Mouse (Mus musculus): Measurements from ENCODE around the gene Ctcfl.
"Not testable (repeated sequence)": the region's sequence is repeated elsewhere in the genome, so short reads cannot be mapped to it uniquely, and the experiment has no call there.

The Ctcfl gene

DNA sequence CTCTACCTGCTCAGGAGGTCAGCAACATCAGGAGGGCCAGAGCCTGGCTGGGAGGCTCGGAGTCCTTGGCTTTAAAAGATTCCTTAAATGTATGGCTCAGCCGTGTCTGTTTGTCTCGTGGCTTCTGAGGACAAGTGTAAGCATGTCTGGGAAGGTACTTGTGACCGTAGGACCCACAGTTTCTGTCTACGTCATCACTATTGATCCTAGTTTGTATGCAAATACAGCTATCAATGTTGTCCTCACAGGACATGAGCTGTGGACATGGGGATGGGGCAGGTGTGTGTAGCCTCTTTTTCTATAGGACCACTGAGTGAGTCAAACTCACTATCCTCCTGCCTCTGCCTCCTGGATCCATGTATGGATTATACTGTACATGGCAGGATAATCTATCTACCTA lies 28.7 kb upstream of the Ctcfl start:
- in situ Hi-C loops (cut with MboI; ENCODE audit: low pct_unique_long_range_greater_than_20kb in 1 of 2, low sequenced_read_pairs in 2 of 2, unreplicated experiment in 1 of 2), result no loop called here

DNA sequence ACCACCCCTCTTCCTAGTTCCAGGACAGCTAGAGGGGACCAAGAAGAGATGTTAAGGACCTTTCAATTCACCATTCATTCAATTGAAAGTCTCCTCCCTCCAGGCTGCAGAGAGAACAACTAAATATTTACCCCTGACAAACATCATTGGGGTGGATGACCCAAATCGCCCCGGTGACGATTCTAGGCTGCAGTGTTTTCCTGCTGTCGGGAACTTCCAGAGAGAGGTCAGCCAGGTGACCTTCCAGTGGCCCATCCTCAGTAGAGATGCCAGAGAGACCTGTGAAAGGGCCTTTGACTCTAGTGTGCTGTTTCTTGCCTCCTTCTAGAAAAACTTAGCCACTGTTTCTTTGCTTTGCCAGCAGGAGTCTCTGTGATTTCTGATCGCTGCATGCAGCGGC lies 27.4 kb upstream of the Ctcfl start:
- in situ Hi-C loops (cut with MboI; ENCODE audit: low pct_unique_long_range_greater_than_20kb in 1 of 2, low sequenced_read_pairs in 2 of 2, unreplicated experiment in 1 of 2), result no loop called here

DNA sequence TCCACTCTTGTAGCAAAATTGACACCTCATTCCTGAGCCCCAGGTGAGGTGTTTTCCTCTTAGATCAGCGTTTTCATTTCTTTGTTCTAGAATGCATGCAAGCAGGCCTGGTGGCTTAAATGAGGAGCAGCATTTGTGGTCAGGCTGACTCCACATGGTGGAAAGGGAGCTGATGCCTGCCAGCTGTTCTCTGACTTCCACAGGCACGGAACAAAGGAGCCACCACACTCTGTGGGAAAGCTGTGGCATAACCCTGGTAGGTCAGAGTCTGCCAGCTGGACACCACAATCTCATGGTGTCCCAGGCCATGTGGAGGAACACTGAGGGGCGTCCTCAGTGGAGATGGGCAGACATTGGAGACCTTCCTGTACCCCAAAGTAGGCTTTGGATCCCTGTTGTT lies 26.5 kb upstream of the Ctcfl start:
- in situ Hi-C loops (cut with MboI; ENCODE audit: low pct_unique_long_range_greater_than_20kb in 1 of 2, low sequenced_read_pairs in 2 of 2, unreplicated experiment in 1 of 2), result no loop called here

DNA sequence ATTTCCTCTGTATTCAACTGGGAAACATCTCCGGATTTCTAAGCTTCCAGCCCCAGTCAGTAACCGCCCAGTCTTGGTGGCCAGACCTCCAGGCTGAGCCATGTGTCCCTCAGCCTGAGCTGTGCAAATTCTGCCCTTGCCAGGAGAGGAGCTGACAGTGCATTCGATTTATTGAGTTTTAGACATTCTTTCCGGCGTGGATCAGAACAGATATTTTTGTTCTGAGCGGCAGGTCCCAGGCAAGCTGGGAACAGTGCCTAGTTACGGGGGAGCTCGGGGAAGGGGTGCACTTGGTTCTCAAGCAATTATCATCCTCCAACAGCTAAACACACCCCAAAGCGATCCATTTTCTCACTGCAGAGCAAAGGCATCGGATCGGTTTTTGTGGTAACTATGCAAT lies 24.3 kb upstream of the Ctcfl start:
- in situ Hi-C loops (cut with MboI; ENCODE audit: low pct_unique_long_range_greater_than_20kb in 1 of 2, low sequenced_read_pairs in 2 of 2, unreplicated experiment in 1 of 2), result no loop called here

DNA sequence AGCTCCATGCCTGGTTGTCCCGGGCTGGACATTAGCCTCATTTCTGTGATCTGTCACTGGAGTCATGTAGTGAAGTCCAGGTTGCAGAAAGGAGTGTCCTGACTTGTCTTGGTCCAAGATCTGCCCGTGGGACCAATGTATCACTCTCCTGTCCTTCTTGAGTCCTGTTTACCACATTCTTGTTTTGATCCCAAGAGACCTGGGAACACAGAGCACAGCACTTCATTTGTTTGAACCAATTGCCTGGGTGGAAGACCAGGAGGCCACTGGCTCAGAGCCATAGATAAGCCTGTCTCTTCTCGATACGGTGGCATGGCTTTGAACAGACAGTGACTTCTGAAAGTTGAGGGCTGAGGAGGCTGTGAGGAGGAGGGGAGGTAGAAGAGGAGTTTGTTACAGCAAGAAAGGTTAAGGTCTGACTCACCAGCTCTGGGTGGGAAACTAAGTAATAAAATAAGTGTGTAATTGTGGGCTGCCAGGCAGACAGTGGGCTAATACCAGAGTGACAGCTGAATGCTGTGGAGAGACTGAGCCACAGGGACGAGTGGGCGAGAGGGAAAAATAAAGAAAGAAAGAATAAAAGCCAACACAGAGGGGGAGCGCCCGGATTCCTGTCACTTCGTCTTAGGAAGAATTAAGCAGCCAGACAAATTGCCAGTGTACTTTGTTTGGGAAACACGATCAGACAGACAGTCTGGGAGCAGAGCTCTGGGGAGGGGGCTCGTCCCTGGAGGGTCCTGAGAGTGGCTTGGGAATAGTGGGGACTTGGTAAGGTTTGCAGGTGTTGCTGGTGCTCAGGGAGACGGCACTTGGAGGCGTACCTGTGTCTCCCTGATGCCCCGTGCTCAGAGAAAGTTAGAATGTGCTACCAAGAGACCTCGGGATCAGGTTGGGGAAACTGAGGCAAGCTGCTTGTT lies 19.3 kb upstream of the Ctcfl start:
- in situ Hi-C loops (cut with MboI; ENCODE audit: low pct_unique_long_range_greater_than_20kb in 1 of 2, low sequenced_read_pairs in 2 of 2, unreplicated experiment in 1 of 2), result no loop called here

DNA sequence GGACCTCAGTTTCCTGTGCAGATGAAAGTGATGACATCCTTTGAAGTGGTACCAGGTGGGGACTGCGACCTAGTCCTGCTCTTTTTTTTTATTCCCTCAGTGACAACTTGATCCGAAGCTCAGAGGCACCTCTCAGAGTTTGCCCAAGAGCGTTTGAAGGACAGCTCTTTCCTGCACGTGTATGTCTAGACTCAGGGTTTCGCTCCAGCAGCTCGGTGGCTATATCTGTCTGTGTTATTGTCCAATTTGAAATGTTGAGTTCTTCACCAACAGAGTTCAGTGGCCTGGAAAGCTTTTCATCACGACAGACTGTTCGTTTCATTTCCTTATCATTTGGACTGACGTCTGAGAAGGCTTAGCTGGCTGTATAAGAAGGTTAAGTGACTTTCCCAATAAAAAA lies 15.4 kb upstream of the Ctcfl start:
- in situ Hi-C loops (cut with MboI; ENCODE audit: low pct_unique_long_range_greater_than_20kb in 1 of 2, low sequenced_read_pairs in 2 of 2, unreplicated experiment in 1 of 2), result no loop called here

DNA sequence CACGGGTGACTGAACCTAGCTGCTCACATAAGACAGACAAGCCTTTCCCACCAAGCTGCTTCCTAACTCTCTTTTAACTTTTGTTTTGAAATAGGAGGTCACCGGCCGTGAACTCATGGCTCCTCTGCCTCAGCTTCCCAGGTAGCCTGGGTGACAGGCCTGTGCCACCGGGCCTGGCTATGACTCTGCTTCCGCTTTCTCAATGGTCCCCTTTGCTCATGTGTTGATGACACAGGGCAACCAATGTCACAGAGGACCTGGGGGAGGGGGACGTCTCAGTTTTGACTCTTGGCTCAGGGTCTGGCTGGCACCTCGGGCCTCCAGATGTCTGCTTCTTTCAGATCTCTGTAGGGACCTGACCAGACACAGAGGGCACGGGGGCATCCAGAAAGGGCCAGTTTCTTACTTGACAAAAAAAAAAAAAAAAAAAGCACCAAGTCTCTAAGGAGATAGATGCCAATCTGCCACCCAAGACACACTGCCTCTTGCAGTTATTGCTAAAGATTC lies 13.5 kb upstream of the Ctcfl start:
- in situ Hi-C loops (cut with MboI; ENCODE audit: low pct_unique_long_range_greater_than_20kb in 1 of 2, low sequenced_read_pairs in 2 of 2, unreplicated experiment in 1 of 2), result no loop called here

DNA sequence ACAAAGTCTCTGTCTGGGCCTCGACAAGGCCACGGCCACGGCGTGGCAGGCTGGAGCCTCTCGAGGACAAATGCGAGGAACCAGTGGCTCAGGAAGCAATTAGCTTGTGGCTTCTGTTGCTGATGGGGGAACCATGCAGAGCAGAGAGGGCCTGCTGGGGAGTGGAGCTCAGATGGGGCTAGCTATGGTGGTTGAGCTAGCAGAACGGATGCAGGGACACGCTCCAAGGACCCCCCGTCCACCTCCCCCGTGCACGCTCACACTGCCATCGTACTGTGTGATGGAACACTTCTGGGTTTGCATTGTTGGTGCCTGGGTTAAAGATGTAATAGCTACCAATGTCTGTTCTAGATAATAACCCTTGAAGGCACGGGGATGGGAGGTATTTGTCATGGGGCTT lies 12.9 kb upstream of the Ctcfl start:
- in situ Hi-C loops (cut with MboI; ENCODE audit: low pct_unique_long_range_greater_than_20kb in 1 of 2, low sequenced_read_pairs in 2 of 2, unreplicated experiment in 1 of 2), result no loop called here

DNA sequence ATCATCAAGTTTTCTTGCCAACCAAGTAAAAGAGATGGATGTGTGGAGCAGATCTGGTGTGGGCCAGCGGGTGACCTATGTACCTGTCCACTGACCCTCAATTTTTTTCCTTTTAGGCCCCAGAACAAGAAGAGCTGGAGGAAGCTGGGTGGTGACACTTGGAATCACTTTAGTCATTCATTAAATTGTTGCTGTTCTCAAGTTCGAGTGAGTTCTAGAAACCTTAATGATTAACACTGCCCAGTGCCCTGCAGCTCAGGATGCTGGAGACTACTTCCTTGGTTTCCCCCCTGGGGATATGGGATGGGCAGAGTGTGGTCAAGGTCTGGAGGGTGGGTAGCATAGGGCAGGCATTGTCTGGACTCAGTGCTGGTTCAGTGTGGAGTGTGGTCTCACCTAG lies 9.8 kb upstream of the Ctcfl start:
- in situ Hi-C loops (cut with MboI; ENCODE audit: low pct_unique_long_range_greater_than_20kb in 1 of 2, low sequenced_read_pairs in 2 of 2, unreplicated experiment in 1 of 2), result no loop called here

DNA sequence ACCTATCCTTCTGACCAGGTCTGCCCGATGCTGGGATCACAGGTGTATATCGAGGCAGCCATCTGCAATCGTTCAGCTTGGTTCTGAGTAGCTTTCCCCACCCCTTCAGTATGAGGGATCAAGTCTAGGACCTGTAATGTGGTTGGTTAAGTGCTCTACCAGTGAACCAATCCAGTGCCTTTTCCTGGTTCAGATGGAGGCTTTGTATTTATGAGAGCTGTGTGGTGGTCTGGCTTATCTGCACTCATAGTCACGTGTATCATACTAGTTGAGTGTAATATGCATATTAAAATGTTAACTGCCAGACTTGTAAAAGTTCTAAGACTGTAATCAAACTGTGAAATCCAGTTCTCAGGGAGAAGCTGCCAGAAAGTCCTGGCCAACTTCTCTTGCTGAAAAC lies 7.1 kb upstream of the Ctcfl start:
- in situ Hi-C loops (cut with MboI; ENCODE audit: low pct_unique_long_range_greater_than_20kb in 1 of 2, low sequenced_read_pairs in 2 of 2, unreplicated experiment in 1 of 2), result no loop called here

DNA sequence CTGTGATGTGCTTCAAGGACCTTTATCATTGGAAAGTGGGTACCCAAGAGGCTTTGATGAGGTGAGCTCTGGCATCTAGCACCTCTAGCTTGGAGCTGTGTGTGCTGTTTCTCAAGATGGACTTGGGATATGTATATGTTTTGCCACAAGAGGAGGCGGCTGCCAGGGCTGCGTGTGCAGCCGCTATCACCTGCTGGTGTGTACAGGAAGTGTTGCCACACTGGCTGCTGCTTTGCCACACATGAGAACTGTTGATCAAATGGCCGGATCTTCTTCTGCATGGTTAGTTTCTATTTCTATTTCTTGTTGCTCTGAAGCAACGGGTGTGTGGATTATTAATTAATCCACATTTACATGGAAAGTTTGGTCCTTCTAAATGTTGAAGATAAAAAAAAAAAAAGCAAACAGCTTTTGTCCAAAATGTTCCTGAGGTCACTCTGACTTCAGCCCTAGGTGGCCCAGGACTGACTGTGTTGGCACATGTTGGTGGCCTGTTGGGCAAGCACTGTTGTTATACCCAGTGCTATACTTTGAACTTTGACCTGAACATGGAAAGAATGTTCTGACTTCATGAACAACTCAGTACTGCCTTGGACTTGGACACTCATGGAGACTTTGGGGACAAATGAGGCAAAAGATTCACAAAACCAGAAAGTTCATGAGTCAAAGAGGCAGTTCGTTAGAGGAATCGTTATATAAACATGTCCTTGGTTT lies 4.9 kb upstream of the Ctcfl start:
- in situ Hi-C loops (cut with MboI; ENCODE audit: low pct_unique_long_range_greater_than_20kb in 1 of 2, low sequenced_read_pairs in 2 of 2, unreplicated experiment in 1 of 2), result no loop called here

DNA sequence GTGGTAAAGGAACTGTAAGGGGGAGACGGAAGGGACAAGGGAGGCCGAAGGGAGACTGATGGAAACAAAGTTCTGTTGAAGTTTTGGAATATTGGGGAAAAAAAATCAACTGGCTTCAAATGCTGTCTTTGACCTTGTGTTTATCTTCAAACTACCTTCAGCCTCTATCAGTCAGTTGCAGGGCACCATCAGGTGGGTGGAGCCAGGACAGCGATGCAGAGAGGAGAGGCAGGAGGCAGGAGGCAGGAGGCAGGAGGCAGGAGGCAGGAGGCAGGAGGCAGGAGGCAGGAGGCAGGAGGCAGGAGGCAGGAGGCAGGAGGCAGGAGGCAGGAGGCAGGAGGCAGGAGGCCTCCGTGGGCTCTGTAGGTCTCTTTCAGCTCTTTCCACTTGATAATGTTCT lies 792 bp upstream of the Ctcfl start:
- in situ Hi-C loops (cut with MboI; ENCODE audit: low pct_unique_long_range_greater_than_20kb in 1 of 2, low sequenced_read_pairs in 2 of 2, unreplicated experiment in 1 of 2), result not testable (repeated sequence)

DNA sequence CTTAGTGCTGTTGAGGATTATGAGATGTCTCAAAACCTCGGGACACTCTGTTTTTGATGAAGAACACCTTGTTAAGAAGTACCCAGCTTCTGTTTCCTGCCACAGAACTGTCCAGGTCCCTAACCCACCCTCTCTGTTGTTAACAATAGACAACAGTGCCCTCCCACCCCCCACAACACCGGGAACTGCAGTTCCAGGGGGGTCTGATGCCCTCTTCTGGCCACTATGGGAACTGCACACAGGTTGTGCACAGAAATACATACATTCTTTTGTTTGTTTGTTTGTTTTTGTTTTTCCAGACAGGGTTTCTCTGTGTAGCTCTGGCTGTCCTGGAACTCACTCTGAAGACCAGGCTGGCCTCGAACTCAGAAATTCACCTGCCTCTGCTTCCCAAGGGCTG lies 5.5 kb downstream of the Ctcfl start:
- in situ Hi-C loops (cut with MboI; ENCODE audit: low pct_unique_long_range_greater_than_20kb in 1 of 2, low sequenced_read_pairs in 2 of 2, unreplicated experiment in 1 of 2), result not testable (repeated sequence)

DNA sequence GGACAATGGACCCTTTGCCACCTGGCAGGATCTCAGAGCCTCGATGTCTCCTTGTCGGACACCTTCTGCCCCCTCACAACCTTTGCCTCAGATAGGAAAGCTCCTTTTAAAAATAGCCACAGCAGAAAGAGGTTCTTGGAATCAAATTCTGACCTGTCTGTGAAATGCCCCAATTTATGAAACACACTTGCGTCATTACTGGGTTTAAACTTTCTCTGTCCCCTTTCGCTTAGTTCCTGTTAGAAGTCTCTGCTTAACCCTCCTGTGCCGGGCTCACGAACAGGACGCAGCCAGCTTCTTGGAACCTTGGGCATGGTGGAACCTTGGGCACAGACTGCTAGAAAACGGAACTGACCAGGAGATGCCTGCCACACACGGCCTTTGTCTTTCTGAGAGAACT lies 8.8 kb downstream of the Ctcfl start:
- in situ Hi-C loops (cut with MboI; ENCODE audit: low pct_unique_long_range_greater_than_20kb in 1 of 2, low sequenced_read_pairs in 2 of 2, unreplicated experiment in 1 of 2), result no loop called here

DNA sequence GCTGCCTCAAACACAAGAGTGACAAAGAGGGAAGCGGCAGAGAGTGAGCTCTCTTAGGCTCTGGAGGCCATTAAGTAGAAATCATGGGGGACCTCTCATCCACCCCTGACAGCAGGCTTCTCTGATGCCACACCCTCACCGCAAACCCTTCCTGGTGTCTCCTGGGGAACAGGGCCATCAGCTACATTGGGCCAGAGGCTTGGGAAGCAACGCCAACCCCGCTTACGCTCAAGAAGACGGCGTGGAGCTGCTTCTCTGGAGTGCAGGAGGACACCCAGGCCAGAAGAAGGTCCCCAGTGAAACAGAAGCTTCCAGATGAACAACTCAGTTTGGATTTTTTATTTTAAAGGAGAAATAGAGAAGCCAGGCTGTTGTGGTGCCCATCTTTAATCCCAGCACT lies 9.8 kb downstream of the Ctcfl start:
- in situ Hi-C loops (cut with MboI; ENCODE audit: low pct_unique_long_range_greater_than_20kb in 1 of 2, low sequenced_read_pairs in 2 of 2, unreplicated experiment in 1 of 2), result loop anchor here (5.0 kb wide), 1 partner anchor 73 kb away; no protein-coding TSS in a partner anchor

DNA sequence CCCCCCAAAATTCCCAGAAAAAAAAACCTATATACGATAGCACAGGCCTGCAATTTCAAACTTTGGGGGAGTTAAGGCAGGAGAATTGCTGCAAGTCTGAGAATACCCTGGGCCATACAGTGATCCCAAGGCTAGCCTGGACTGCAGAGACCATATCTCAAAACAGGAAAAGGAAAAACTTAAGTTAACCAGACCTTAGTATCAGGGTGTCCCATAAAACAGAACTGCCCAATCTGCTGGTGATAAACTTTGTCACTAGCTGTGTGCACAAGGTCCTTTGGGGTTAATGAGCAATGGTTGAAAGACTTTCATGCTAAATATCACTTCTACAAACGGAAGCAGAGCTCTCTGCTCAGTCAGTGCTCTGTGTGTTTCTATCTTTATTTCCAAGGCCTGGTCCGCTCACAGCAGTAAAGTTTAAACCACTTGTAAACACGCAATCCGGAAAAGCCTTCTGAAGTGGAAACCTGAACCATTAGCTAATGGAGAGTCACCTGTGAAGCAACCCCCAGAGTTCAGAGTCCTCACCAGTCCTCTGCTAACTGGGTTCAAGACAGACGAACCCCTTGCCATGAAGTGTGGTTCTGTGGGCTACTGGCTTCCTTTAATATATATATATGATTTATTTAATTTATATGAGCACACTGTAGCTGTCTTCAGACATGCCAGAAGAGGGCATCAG lies 10.7 kb downstream of the Ctcfl start:
- in situ Hi-C loops (cut with MboI; ENCODE audit: low pct_unique_long_range_greater_than_20kb in 1 of 2, low sequenced_read_pairs in 2 of 2, unreplicated experiment in 1 of 2), result loop anchor here (5.0 kb wide), 1 partner anchor 74 kb away; no protein-coding TSS in a partner anchor

DNA sequence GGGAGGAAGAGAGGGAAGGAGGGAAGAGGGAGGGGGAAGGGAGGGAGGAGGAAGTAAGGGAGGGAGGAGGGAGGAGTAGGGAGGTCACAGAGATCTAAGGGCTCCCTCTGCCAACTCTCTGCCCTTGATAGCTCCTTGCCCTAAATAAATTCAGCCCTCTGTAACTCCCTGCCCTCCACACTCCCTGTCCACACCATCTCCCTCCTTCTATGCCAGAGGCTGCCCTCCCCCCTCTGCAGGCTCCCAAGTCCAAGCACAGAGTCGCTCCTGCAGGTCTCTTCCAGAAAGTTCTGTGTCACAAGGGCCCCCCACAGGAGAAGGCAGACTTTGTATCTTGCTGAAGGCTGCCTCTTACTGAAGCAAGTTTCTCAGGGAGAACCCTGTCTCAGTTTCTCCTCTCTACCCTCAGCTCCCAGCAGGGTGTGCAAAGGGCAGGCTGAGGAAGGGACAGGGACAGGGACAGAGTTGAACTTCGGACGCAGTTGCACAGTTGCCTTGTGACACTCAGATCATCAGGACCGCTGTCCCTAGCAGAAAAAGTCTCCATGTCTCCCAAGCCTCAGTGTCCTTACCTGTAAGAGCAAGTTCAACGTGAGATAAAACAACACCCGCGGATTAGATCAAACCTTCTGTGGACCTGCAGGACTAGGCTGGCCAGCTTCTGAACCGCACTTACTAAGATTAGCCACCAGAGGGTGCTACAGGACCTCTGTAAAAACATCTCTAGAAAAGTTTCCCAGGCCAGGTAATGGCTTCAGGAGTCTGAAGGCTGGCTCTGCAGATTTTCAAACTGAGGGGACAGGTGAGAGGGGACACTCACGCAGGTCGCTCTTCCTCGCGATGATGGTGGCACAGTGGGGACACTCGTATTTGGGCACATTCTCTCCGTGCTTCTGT lies 12.2 kb downstream of the Ctcfl start:
- in situ Hi-C loops (cut with MboI; ENCODE audit: low pct_unique_long_range_greater_than_20kb in 1 of 2, low sequenced_read_pairs in 2 of 2, unreplicated experiment in 1 of 2), result loop anchor here (5.0 kb wide), 1 partner anchor 75 kb away; no protein-coding TSS in a partner anchor

DNA sequence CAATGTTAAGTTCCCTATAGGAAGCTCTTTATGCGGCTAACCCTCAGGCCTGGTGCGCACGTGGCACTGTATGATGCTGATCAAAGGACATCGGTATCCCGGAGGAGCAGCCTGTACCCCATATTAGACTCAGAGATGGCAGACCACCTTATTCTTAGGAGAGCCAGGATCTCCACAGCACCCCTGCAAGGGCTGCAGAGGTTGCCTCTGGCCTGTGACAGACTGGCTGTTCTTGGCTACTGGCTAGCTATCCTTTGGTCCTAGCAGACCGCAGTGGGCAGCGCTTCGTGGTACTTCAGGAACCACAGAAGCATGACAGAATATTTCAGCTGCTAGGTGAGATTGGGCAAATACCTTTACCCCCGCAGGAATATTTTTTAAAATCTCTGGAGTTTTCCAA lies 12.9 kb downstream of the Ctcfl start:
- in situ Hi-C loops (cut with MboI; ENCODE audit: low pct_unique_long_range_greater_than_20kb in 1 of 2, low sequenced_read_pairs in 2 of 2, unreplicated experiment in 1 of 2), result loop anchor here (5.0 kb wide), 1 partner anchor 76 kb away; no protein-coding TSS in a partner anchor
